Mouse (Mus musculus) limb, embryonic 13.5 days (tissue): ENCODE measurements at regions not wholly inside any gene's neighbourhood (a gene's known extent, or its start where the extent isn't known, plus 50 kb on each side); places are given as distances from the start of the nearest gene placed in this dataset.
A peak's percentile ranks its signal among the peaks of the same experiment; 100 is the strongest.

ENCODE experiments used
- ATAC-seq: fragments of 200-750 bp; cut with Nextera tagmentation; 2 replicates; pipeline ENCODE4 v1.8.0; 2017; ENCODE audit warnings: low read depth, moderate number of reproducible peaks, moderate TSS enrichment; ENCODE audit not compliant: low FRiP score
- H3K27ac ChIP-seq: fragments of 300-500 bp; sonication (generic); 2 replicates; pipeline ENCODE4 v1.5.1; 2015; ENCODE audit warnings: inconsistent platforms, mild to moderate bottlenecking, moderate library complexity
- H3K27me3 ChIP-seq: fragments of 300-500 bp; sonication (generic); 2 replicates; pipeline ENCODE4 v1.6.1; 2015; ENCODE audit warnings: mild to moderate bottlenecking, inconsistent platforms
- H3K36me3 ChIP-seq: fragments of 300-500 bp; sonication (generic); 2 replicates; pipeline ENCODE4 v1.6.1; 2015; ENCODE audit warnings: inconsistent platforms, mild to moderate bottlenecking, moderate library complexity
- H3K4me1 ChIP-seq: fragments of 300-500 bp; sonication (generic); 2 replicates; pipeline ENCODE4 v1.6.1; 2015; ENCODE audit warnings: inconsistent platforms
- H3K4me2 ChIP-seq: fragments of 300-500 bp; sonication (generic); replicated peaks from 2 replicates; pipeline ENCODE4 v1.6.1; 2015; ENCODE audit warnings: inconsistent platforms, mild to moderate bottlenecking, moderate library complexity
- H3K4me3 ChIP-seq: fragments of 300-500 bp; sonication (generic); 2 replicates; pipeline ENCODE4 v1.5.1; 2015; ENCODE audit warnings: moderate library complexity, mild to moderate bottlenecking, inconsistent platforms
- H3K9ac ChIP-seq: fragments of 300-500 bp; sonication (generic); 2 replicates; pipeline ENCODE4 v1.6.1; 2015; ENCODE audit warnings: mild to moderate bottlenecking, inconsistent platforms
- H3K9me3 ChIP-seq: fragments of 300-500 bp; sonication (generic); 2 replicates; pipeline ENCODE4 v1.6.1; 2016; ENCODE audit warnings: inconsistent platforms
- WGBS: fragments of 180-500 bp; shearing (Covaris S2); methylation state at CpG from one replicate; pipeline ENCODE4 v1.1.7; 2015; 5-methylcytosine and 5-hydroxymethylcytosine counted together

- no peaks in the 10 kb centered on the region for H3K4me1 ChIP-seq
- H3K4me3 ChIP-seq: no peak overlapping the region
- no peak overlapping the region for H3K9ac ChIP-seq
- ATAC-seq: no peak
- H3K27me3 ChIP-seq: no peaks in the 10 kb centered on the region
- peaks cover 32% of the 10 kb centered on the region for H3K36me3 ChIP-seq
- no peaks in the 10 kb centered on the region for H3K9me3 ChIP-seq
- no peak overlapping the region for H3K4me2 ChIP-seq
- WGBS: 82% methylated on average over 2 of the region's 2 CpGs
- no peak overlapping the region for H3K27ac ChIP-seq
Observed at GRCm38 (mm10) chr12:109662179-109662578, 62.0 kb upstream of the Rtl1 start.

GRCm38 (mm10) chr12:109674766-109675165 lies 74.6 kb upstream of the Rtl1 start:
- no peaks in the 10 kb centered on the region for H3K27me3 ChIP-seq
- no peak overlapping the region for H3K4me2 ChIP-seq
- H3K27ac ChIP-seq: no peak overlapping the region
- ATAC-seq: no peak
- H3K9ac ChIP-seq: no peak overlapping the region
- H3K4me3 ChIP-seq: no peak overlapping the region
- no peaks in the 10 kb centered on the region for H3K4me1 ChIP-seq
- H3K9me3 ChIP-seq: no peaks in the 10 kb centered on the region
- peaks cover 20% of the 10 kb centered on the region for H3K36me3 ChIP-seq
- 82% methylated on average over 4 of the region's 4 CpGs for WGBS

GRCm38 (mm10) chr12:109694046-109694445 lies 93.9 kb upstream of the Rtl1 start:
- no peak for ATAC-seq
- WGBS: 91% methylated on average over 4 of the region's 4 CpGs
- no peaks in the 10 kb centered on the region for H3K4me1 ChIP-seq
- no peaks in the 10 kb centered on the region for H3K9me3 ChIP-seq
- peaks cover 80% of the 10 kb centered on the region for H3K36me3 ChIP-seq
- H3K27me3 ChIP-seq: no peaks in the 10 kb centered on the region
- no peak overlapping the region for H3K4me3 ChIP-seq
- no peak overlapping the region for H3K27ac ChIP-seq
- no peak overlapping the region for H3K4me2 ChIP-seq
- H3K9ac ChIP-seq: no peak overlapping the region

GRCm38 (mm10) chr12:109694801-109695430 lies 94.8 kb upstream of the Rtl1 start:
- Histone ChIP-seq H3K27ac (no peak overlapping the region), H3K4me2 (no peak overlapping the region), H3K4me1 (no peaks in the 10 kb centered on the region), H3K36me3 (peaks cover 80% of the 10 kb centered on the region), H3K27me3 (no peaks in the 10 kb centered on the region), H3K4me3 (no peak overlapping the region), H3K9me3 (no peaks in the 10 kb centered on the region), H3K9ac (no peak overlapping the region)
- 83% methylated on average over 5 of the region's 5 CpGs for WGBS
- ATAC-seq: no peak

GRCm38 (mm10) chr12:109706820-109707219 lies 106.7 kb upstream of the Rtl1 start:
- H3K27me3 ChIP-seq: no peaks in the 10 kb centered on the region
- no peak overlapping the region for H3K27ac ChIP-seq
- H3K36me3 ChIP-seq: peaks cover 32% of the 10 kb centered on the region
- no peaks in the 10 kb centered on the region for H3K9me3 ChIP-seq
- no peak overlapping the region for H3K4me2 ChIP-seq
- peak; percentile 41; the same call in 1 of the 2 replicates for ATAC-seq
- H3K4me1 ChIP-seq: peaks cover 8% of the 10 kb centered on the region; the same call in 1 of the 2 replicates
- H3K9ac ChIP-seq: no peak overlapping the region
- H3K4me3 ChIP-seq: no peak overlapping the region
- WGBS: 66% methylated on average over 3 of the region's 6 CpGs

- Histone ChIP-seq H3K4me1 (peaks cover 8% of the 10 kb centered on the region; the same call in 1 of the 2 replicates), H3K4me3 (no peak overlapping the region), H3K9ac (no peak overlapping the region), H3K36me3 (peaks cover 46% of the 10 kb centered on the region), H3K27me3 (no peaks in the 10 kb centered on the region), H3K9me3 (no peaks in the 10 kb centered on the region), H3K4me2 (no peak overlapping the region), H3K27ac (no peak overlapping the region)
- 89% methylated on average over 5 of the region's 5 CpGs for WGBS
- no peak for ATAC-seq
Observed at GRCm38 (mm10) chr12:109709661-109710060, 109.5 kb upstream of the Rtl1 start.

- Histone ChIP-seq H3K4me2 (no peak overlapping the region), H3K9me3 (no peaks in the 10 kb centered on the region), H3K27ac (no peak overlapping the region), H3K4me3 (no peak overlapping the region), H3K27me3 (no peaks in the 10 kb centered on the region), H3K9ac (no peak overlapping the region), H3K4me1 (peaks cover 6% of the 10 kb centered on the region; the same call in 1 of the 2 replicates), H3K36me3 (peaks cover 64% of the 10 kb centered on the region)
- 94% methylated on average over 5 of the region's 5 CpGs for WGBS
- no peak for ATAC-seq
Observed at GRCm38 (mm10) chr12:109711392-109711791, 111.3 kb upstream of the Rtl1 start.

GRCm38 (mm10) chr12:109711946-109712345 lies 111.8 kb upstream of the Rtl1 start:
- Histone ChIP-seq H3K4me1 (peaks cover under 1% of the 10 kb centered on the region; the same call in 1 of the 2 replicates), H3K27ac (no peak overlapping the region), H3K4me3 (no peak overlapping the region), H3K9me3 (no peaks in the 10 kb centered on the region), H3K4me2 (no peak overlapping the region), H3K9ac (no peak overlapping the region), H3K36me3 (peaks cover 68% of the 10 kb centered on the region), H3K27me3 (no peaks in the 10 kb centered on the region)
- 0 out of 2 replicates have a peak, but pooled peaks have one; percentile 13 for ATAC-seq
- 91% methylated on average over 7 of the region's 7 CpGs for WGBS

GRCm38 (mm10) chr12:109712386-109712785 lies 112.3 kb upstream of the Rtl1 start:
- Histone ChIP-seq H3K27ac (no peak overlapping the region), H3K27me3 (no peaks in the 10 kb centered on the region), H3K4me1 (no peaks in the 10 kb centered on the region), H3K9me3 (no peaks in the 10 kb centered on the region), H3K9ac (no peak overlapping the region), H3K4me2 (no peak overlapping the region), H3K4me3 (no peak overlapping the region), H3K36me3 (peaks cover 73% of the 10 kb centered on the region)
- ATAC-seq: no peak
- 94% methylated on average over 16 of the region's 16 CpGs for WGBS

GRCm38 (mm10) chr12:109713041-109713440 lies 112.9 kb upstream of the Rtl1 start:
- no peak for ATAC-seq

GRCm38 (mm10) chr12:109714061-109714460 lies 113.9 kb upstream of the Rtl1 start:
- Histone ChIP-seq H3K36me3 (peaks cover 79% of the 10 kb centered on the region), H3K4me1 (no peaks in the 10 kb centered on the region), H3K9ac (no peak overlapping the region), H3K4me2 (no peak overlapping the region), H3K27me3 (no peaks in the 10 kb centered on the region), H3K27ac (no peak overlapping the region), H3K4me3 (no peak overlapping the region), H3K9me3 (no peaks in the 10 kb centered on the region)
- no peak for ATAC-seq
- 94% methylated on average over 5 of the region's 5 CpGs for WGBS

More at GRCm38 (mm10) chr12:109713041-109713440, 112.9 kb upstream of the Rtl1 start:
- no peaks in the 10 kb centered on the region for H3K27me3 ChIP-seq
- H3K4me1 ChIP-seq: no peaks in the 10 kb centered on the region
- H3K9me3 ChIP-seq: no peaks in the 10 kb centered on the region
- H3K36me3 ChIP-seq: peaks cover 78% of the 10 kb centered on the region
- H3K4me3 ChIP-seq: no peak overlapping the region
- no peak overlapping the region for H3K4me2 ChIP-seq
- 94% methylated on average over 3 of the region's 3 CpGs for WGBS
- H3K27ac ChIP-seq: no peak overlapping the region
- no peak overlapping the region for H3K9ac ChIP-seq

- no peak overlapping the region for H3K4me3 ChIP-seq
- ATAC-seq: no peak
- no peak overlapping the region for H3K27ac ChIP-seq
- H3K27me3 ChIP-seq: no peaks in the 10 kb centered on the region
- H3K4me1 ChIP-seq: no peaks in the 10 kb centered on the region
- WGBS: 96% methylated on average over 20 of the region's 20 CpGs
- H3K9me3 ChIP-seq: no peaks in the 10 kb centered on the region
- H3K36me3 ChIP-seq: peaks cover 79% of the 10 kb centered on the region
- H3K9ac ChIP-seq: no peak overlapping the region
- no peak overlapping the region for H3K4me2 ChIP-seq
Observed at GRCm38 (mm10) chr12:109716991-109717390, 116.9 kb upstream of the Rtl1 start.

GRCm38 (mm10) chr12:109718036-109718435 lies 117.9 kb upstream of the Rtl1 start:
- WGBS: 93% methylated on average over 9 of the region's 9 CpGs
- Histone ChIP-seq H3K9me3 (no peaks in the 10 kb centered on the region), H3K4me2 (no peak overlapping the region), H3K4me1 (no peaks in the 10 kb centered on the region), H3K36me3 (peaks cover 79% of the 10 kb centered on the region), H3K27ac (no peak overlapping the region), H3K9ac (no peak overlapping the region), H3K27me3 (no peaks in the 10 kb centered on the region), H3K4me3 (no peak overlapping the region)
- ATAC-seq: no peak
